Mouse (Mus musculus) lung, postnatal 0 days (tissue): ENCODE measurements at regions not wholly inside any gene's neighbourhood (a gene's known extent, or its start where the extent isn't known, plus 50 kb on each side); places are given as distances from the start of the nearest gene placed in this dataset.

Experiments used
- ATAC-seq: fragments of 200-750 bp; cut with Nextera tagmentation; 2 replicates; pipeline ENCODE4 v1.8.0; 2017; ENCODE audit warnings: moderate library complexity
- DNase-seq: peaks from one replicate; pipeline ENCODE4 v3.0.0-alpha.2; 2016; ENCODE audit warnings: low spot score
- H3K27ac ChIP-seq: fragments of 300-500 bp; sonication (generic); 2 replicates; pipeline ENCODE4 v1.5.1; 2014; ENCODE audit warnings: antibody characterized with exemption, mild to moderate bottlenecking, low read length, mixed read lengths
- H3K27me3 ChIP-seq: fragments of 300-500 bp; sonication (generic); replicated peaks from 2 replicates; pipeline ENCODE4 v1.6.1; 2014; ENCODE audit warnings: low read length, mixed read lengths; ENCODE audit not compliant: insufficient read depth
- H3K36me3 ChIP-seq: fragments of 300-500 bp; sonication (generic); 2 replicates; pipeline ENCODE4 v1.6.1; 2014; ENCODE audit warnings: low read length, mixed read lengths; ENCODE audit not compliant: insufficient read depth
- H3K4me1 ChIP-seq: fragments of 300-500 bp; sonication (generic); 2 replicates; pipeline ENCODE4 v1.6.1; 2014; ENCODE audit warnings: antibody characterized with exemption, low read depth, low read length, mixed read lengths; ENCODE audit not compliant: insufficient read depth
- H3K4me2 ChIP-seq: fragments of 300-500 bp; sonication (generic); replicated peaks from 2 replicates; pipeline ENCODE4 v1.6.1; 2014; ENCODE audit warnings: low read depth, mild to moderate bottlenecking, low read length, moderate library complexity, mixed read lengths
- H3K4me3 ChIP-seq: fragments of 300-500 bp; sonication (generic); 2 replicates; pipeline ENCODE4 v1.5.1; 2014; ENCODE audit warnings: low read depth, low read length
- H3K9ac ChIP-seq: fragments of 300-500 bp; sonication (generic); replicated peaks from 2 replicates; pipeline ENCODE4 v1.6.1; 2014; ENCODE audit warnings: low read depth, mild to moderate bottlenecking
- H3K9me3 ChIP-seq: fragments of 300-500 bp; sonication (generic); 2 replicates; pipeline ENCODE4 v1.6.1; 2016; ENCODE audit warnings: low read length, mixed read lengths
- CTCF ChIP-seq: IDR thresholded peaks from 2 replicates; pipeline ENCODE4 v1.5.1; 2016; ENCODE audit warnings: antibody characterized with exemption, mild to moderate bottlenecking
- EP300 ChIP-seq: IDR thresholded peaks from 2 replicates; pipeline ENCODE4 v1.6.1; 2016; ENCODE audit warnings: antibody characterized with exemption, mild to moderate bottlenecking, control low read depth
- WGBS: fragments of 180-500 bp; shearing (Covaris S2); extraction: QIAGEN DNeasy Blood & Tissue Kit; methylation state at CpG from one replicate; pipeline ENCODE4 v1.1.7; 2014; 5-methylcytosine and 5-hydroxymethylcytosine counted together

DNA sequence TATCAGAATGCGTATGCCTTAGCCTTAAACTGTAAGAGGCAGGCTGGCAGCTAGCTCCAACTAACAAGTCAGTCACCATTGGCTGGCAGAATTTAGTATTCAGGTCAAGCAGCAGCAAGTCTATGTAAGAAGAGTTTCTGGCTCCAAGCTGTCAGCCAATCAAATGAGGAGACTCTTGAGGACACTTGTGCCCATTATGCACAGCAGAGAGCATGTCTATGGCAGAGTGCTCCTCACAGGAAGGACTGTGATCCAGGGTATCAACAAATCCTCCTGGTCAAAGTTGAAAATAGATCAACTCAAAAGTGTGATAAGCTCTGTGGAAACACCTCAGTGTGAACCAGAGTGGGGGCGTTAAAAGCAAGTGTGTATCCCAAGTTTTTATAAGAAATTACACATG lies 156.0 kb upstream of the Speer2 start:
- WGBS, result 80% methylated on average over 2 of the region's 2 CpGs
- DNase-seq, result no peak
- Histone ChIP-seq H3K36me3 (no peaks in the 10 kb centered on the region), H3K27me3 (no peaks in the 10 kb centered on the region), H3K4me1 (no peaks in the 10 kb centered on the region), H3K4me2 (no peak overlapping the region), H3K9ac (no peak overlapping the region), H3K4me3 (no peak overlapping the region), H3K27ac (no peak overlapping the region), H3K9me3 (no peaks in the 10 kb centered on the region)
- TF ChIP-seq EP300, result no peak
- no peak for TF ChIP-seq CTCF
- no peak for ATAC-seq

GRCm38 (mm10) chr16:70021436-70021835 lies 157.9 kb upstream of the Speer2 start:
- no peak for DNase-seq
- Histone ChIP-seq H3K27me3 (no peaks in the 10 kb centered on the region), H3K9ac (no peak overlapping the region), H3K4me1 (no peaks in the 10 kb centered on the region), H3K36me3 (no peaks in the 10 kb centered on the region), H3K4me3 (no peak overlapping the region), H3K27ac (no peak overlapping the region), H3K4me2 (no peak overlapping the region), H3K9me3 (no peaks in the 10 kb centered on the region)
- ATAC-seq, result no peak
- 80% methylated on average over 7 of the region's 7 CpGs for whole genome bisulfite sequencing
- TF ChIP-seq EP300 (no peak), CTCF (no peak)

GRCm38 (mm10) chr16:70028649-70029048 lies 165.1 kb upstream of the Speer2 start:
- 78% methylated on average over 13 of the region's 13 CpGs for WGBS
- no peak for DNase-seq

DNA sequence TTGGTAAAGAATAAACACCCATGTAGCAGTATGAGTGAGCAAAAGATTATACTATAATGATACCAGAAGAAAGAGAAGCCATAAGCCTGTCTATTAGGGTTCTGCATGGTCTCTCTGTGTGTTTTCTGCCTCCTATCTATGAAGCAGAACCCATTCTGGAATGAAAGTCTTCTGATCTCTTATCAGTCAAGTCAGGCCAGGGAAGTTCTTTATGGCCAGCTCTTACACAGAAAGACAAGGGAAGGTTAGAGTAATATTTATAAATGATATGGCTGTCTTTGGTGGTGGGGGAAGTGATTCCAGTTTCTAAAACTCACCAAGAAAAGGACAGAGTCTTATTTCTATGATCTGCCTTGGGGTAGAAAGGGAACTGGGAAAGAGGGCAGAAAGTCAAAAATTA lies 182.0 kb upstream of the Speer2 start:
- H3K4me3 ChIP-seq, result no peak overlapping the region
- TF ChIP-seq CTCF, result no peak
- TF ChIP-seq EP300, result no peak
- no peaks in the 10 kb centered on the region for H3K36me3 ChIP-seq
- ATAC-seq, result no peak
- H3K4me1 ChIP-seq, result no peaks in the 10 kb centered on the region
- H3K27me3 ChIP-seq, result no peaks in the 10 kb centered on the region
- H3K4me2 ChIP-seq, result no peak overlapping the region
- no peak overlapping the region for H3K9ac ChIP-seq
- no peak overlapping the region for H3K27ac ChIP-seq
- H3K9me3 ChIP-seq, result no peaks in the 10 kb centered on the region
- no peak for DNase-seq

More at GRCm38 (mm10) chr16:70028649-70029048, 165.1 kb upstream of the Speer2 start:
- no peak overlapping the region for H3K27ac ChIP-seq
- H3K4me2 ChIP-seq, result no peak overlapping the region
- H3K4me1 ChIP-seq, result no peaks in the 10 kb centered on the region
- no peak overlapping the region for H3K4me3 ChIP-seq
- TF ChIP-seq CTCF, result peak; percentile 18; the same call in 1 of the 2 replicates
- no peak for TF ChIP-seq EP300
- no peaks in the 10 kb centered on the region for H3K27me3 ChIP-seq
- H3K9me3 ChIP-seq, result no peaks in the 10 kb centered on the region
- no peak for ATAC-seq
- no peaks in the 10 kb centered on the region for H3K36me3 ChIP-seq
- H3K9ac ChIP-seq, result no peak overlapping the region

- Histone ChIP-seq H3K9ac (no peak overlapping the region), H3K9me3 (no peaks in the 10 kb centered on the region), H3K36me3 (no peaks in the 10 kb centered on the region), H3K27ac (no peak overlapping the region), H3K4me2 (no peak overlapping the region), H3K4me1 (no peaks in the 10 kb centered on the region), H3K4me3 (no peak overlapping the region), H3K27me3 (no peaks in the 10 kb centered on the region)
- DNase-seq (no peak), ATAC-seq (no peak)
- WGBS, result 64% methylated on average over 4 of the region's 4 CpGs
- TF ChIP-seq CTCF (no peak), EP300 (no peak)
Measured at GRCm38 (mm10) chr16:70046009-70046408, 182.5 kb upstream of the Speer2 start.

- Histone ChIP-seq H3K4me3 (no peak overlapping the region), H3K27ac (no peak overlapping the region), H3K9me3 (no peaks in the 10 kb centered on the region), H3K36me3 (no peaks in the 10 kb centered on the region), H3K4me2 (no peak overlapping the region), H3K27me3 (no peaks in the 10 kb centered on the region), H3K9ac (no peak overlapping the region), H3K4me1 (no peaks in the 10 kb centered on the region)
- WGBS, result 62% methylated on average over 2 of the region's 2 CpGs
- DNase-seq, result no peak
- ATAC-seq, result no peak
- TF ChIP-seq CTCF, result no peak
- no peak for TF ChIP-seq EP300
Measured at GRCm38 (mm10) chr16:70049850-70050249, 186.3 kb upstream of the Speer2 start.

DNA sequence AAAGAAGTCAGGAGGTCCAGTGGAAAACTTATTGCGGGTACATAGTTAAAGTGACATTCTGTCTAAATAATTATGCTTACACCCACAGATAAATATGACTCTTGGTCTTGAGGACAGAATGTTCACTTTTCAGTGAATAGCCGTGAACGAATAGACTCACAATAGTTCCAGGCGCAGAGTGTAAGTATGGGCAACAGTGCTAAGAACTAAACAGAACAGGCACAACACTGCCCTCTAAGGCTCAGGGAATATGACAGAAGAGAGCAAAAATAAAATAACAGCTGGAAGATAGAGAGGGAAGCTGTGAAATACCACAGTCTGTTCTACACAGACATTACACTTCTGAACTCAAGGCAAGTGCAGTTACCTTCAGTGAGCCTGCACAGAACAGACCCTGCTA lies 207.9 kb upstream of the Speer2 start:
- 64% methylated on average over 4 of the region's 4 CpGs for WGBS
- Histone ChIP-seq H3K9ac (no peak overlapping the region), H3K4me1 (no peaks in the 10 kb centered on the region), H3K4me2 (no peak overlapping the region), H3K27me3 (no peaks in the 10 kb centered on the region), H3K9me3 (no peaks in the 10 kb centered on the region), H3K36me3 (no peaks in the 10 kb centered on the region), H3K27ac (no peak overlapping the region), H3K4me3 (no peak overlapping the region)
- no peak for TF ChIP-seq EP300
- peak; percentile 39 for TF ChIP-seq CTCF
- DNase-seq (peak; percentile 35), ATAC-seq (peak; percentile 67)
